Mouse (Mus musculus): Measurements from ENCODE around the gene Olfr368. TPM values are rescaled to one million over a fixed set of nuclear protein-coding genes. Genes with fewer than 3 reads are reported as not detected.
A peak's percentile ranks its signal among the peaks of the same experiment; 100 is the strongest.

Olfr368 gene
- not detected for total RNA-seq (2021)
- long read RNA-seq, experiment 1, result 0 reads
- long read RNA-seq, experiment 2, result 0 reads

DNA sequence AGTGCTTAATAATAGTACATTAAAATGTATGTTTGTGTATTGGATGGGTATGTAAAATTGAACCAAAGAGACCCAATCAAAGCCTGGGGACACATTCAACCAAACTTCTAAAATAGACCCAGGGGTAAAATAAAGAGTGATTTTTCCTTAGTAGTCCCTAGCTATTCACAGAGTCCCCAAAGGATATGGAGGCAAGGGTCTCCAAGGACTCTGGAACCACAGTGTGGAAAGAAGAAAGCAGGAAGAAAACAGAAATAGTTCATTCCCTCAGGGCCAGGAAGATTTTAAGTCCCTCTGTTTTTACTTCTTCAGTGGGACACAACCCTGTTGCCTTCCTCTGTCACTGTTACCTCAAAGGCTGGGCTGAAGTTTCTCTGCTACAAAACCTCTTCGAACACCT is at the start of gene Olfr368:
Gene Olfr368, plus strand, starts transcription at position 301 of the 400 bp plus-strand sequence.
- DNase-seq (ENCODE audit: low spot score in 2 of 2), result no peak

DNA sequence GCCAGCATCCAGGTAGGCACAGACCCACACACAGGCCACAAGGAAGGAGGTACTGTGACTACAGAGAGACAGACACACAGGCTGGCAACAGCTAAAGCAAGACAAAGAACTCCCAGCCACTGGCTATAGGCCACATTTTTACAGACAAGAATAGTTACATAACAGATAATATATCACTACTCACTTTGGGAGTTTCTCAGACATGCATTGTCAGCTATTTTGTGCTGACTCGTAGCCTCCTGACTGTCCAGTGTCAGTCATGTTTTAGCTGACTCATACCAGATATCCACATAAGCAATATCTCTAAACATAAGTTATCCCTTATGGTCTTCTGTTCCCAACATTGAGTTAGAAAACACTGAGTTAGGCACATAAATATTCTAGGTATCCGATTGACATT is 7.0 kb downstream of the Olfr368 start:
- DNase-seq (ENCODE audit: low spot score in 2 of 2), result no peak

GRCm38 (mm10) chr2:37338497-37339187 is 12.3 kb downstream of the Olfr368 start:
- DNase-seq (ENCODE audit: low spot score in 2 of 2), result no peak

DNA sequence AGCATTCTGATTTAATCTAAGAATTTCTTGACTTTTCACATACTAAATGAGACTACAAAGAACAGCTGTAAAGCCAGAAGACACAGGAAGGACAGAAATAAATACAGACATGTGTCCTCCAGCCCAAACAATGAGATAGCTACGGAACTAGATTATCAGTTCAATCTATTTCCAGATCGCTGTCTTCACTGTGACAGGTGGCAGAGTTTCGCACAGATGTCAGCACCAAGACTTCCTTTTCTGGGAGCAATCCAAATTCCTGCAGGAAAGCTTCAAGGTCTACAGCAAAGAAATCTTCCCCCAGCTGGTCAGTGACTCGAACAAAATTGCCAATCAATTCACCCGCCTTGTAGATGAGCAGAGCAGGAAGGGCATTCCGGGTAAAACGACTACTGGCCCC is 25.4 kb downstream of the Olfr368 start:
- DNase-seq (ENCODE audit: low spot score in 2 of 2), result no peak

- no peak for DNase-seq (ENCODE audit: low spot score in 2 of 2)
Measured at GRCm38 (mm10) chr2:37355571-37355970, 29.3 kb downstream of the Olfr368 start.

DNA sequence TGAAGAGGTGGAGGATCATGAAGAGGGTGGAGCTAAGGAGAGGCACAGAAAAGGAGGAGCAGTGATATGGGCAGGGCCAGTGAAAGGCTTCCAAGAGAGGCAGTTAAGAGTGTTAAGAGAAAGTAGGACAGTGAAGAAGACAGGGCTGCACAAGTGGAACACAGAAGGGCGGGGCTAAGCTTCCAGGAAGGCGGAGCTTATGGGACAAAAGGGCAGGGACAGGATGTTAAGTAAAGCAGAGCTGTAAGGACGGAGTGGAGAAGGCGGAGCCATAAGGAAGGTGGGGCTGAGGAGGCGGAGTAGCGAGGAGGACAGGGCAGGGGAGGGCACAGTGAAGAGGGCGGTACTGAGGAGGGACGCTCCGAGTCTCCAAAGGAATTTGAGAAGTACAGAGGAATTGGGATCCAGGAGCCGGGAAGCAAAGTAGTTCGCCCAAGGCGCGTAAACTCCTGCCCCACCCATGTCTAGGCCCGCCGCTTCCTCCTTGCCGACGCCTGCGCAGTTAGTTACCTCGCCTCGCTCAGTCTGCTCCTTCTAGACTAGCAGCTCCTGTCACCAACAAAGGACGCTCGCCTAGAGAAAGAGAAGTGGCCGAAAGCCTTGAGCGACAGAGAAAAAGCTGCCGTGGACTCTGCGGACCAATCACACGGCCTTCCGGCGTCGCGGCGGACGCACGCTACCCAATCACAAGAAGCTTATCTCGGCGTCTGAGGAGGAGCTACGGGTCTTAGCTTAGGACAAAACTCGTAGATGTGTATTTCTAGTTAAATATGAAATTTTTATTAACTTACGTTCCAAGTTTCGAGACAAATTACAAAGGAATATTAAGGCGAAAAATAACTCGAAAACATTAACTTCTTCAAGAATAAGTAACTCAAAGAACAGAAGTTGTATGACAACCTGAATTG is 32.6 kb downstream of the Olfr368 start, which contains the start of gene Pdcl:
Gene Pdcl, minus strand, starts transcription at position 700 of the 908 bp plus-strand sequence.
- peak; percentile 53 to 77 for DNase-seq (ENCODE audit: low spot score in 2 of 2)

DNA sequence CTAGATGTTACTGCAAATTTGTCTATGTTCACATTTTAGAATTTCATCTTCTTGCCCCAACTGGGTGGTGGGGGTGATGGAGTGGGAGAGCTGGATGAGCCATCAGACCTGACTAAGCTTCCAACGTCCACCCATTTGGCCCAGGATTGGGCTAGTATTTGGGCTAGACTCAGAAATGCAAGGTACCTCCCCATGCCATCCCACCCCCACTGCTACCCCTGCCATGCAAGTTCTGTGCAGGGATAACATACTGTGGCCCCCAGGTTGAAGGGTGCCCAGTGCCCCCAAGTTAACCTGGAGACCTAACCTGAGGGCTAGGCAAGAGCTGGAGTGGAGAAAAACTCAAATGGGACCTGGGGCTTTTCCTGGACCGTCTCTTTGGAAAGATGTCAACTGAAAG is 33.6 kb downstream of the Olfr368 start:
- no peak for DNase-seq (ENCODE audit: low spot score in 2 of 2)

DNA sequence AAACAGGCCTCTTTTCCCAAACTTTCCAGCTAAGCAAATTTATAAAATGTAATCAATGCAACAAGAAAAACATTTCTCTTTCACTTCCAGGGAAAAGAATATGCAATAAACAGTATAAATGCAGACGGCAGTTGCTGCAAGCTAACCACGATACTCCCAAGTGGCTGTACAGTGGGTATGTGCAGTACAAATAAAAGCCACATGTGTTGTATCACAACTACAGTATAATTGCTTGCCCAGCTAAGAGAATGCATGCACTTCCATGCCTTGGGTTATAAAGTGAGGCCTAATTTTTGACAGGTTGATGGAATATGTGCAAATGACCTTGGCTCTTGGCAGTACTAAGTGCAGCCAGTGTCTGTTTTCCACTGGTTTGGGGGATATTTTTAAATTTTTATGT is 44.3 kb downstream of the Olfr368 start:
- DNase-seq (ENCODE audit: low spot score in 2 of 2), result no peak

- DNase-seq (ENCODE audit: low spot score in 2 of 2), result no peak
Measured at GRCm38 (mm10) chr2:37376018-37376417, 49.7 kb downstream of the Olfr368 start.

DNA sequence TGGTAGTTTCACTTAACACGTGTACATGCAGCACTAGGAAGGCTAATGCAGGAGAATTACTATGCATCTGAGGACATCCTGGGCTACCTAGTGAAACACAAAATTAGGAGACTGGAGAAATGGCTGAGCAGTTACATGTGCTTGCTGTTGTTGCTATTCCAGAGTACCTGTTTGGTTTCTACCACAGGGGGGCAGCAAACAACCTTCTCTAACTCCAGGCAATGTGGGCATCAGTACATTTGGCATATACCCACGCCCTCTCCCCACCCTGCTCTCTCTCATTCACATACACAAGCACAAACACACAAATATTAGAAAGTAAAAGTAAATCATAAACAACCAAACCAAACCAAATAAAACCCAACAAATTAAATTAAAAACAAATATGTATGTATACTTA is 53.9 kb downstream of the Olfr368 start:
- peak; percentile 9 to 17 for DNase-seq (ENCODE audit: low spot score in 2 of 2)

Other genes with a start within 250 kb of the Olfr368 start
- gene Olfr361, start 237.2 kb upstream of the Olfr368 start, total RNA-seq (2021), result not detected
- not detected for gene Olfr362, start 208.6 kb upstream of the Olfr368 start, total RNA-seq (2021)
- gene Olfr364-ps1, start 187.2 kb upstream of the Olfr368 start, total RNA-seq (2021), result not detected
- gene Olfr365, start 138.3 kb upstream of the Olfr368 start, total RNA-seq (2021), result under 1 TPM in 1 of 2 experiments, not detected in 1; 0.06 TPM
- not detected for gene Olfr366, start 114.9 kb upstream of the Olfr368 start, total RNA-seq (2021)
- 10 to 100 TPM; 51.6 to 58.8 TPM for gene Pdcl, start 32.8 kb downstream of the Olfr368 start, total RNA-seq (2021)
- 10 to 100 TPM; 49.3 to 51.6 TPM for gene Rc3h2, start 96.4 kb downstream of the Olfr368 start, total RNA-seq (2021)
- gene Zbtb26, start 116.6 kb downstream of the Olfr368 start, total RNA-seq (2021), result 10 to 100 TPM; 12.2 to 15.1 TPM
- 10 to 100 TPM; 16.9 to 17.1 TPM for gene Zbtb6, start 116.7 kb downstream of the Olfr368 start, total RNA-seq (2021)
- 10 to 100 TPM; 71.1 TPM for gene Rabgap1, start 116.8 kb downstream of the Olfr368 start, total RNA-seq (2021)
- 1 to 10 TPM; 2.4 to 2.5 TPM for gene Gpr21, start 189.8 kb downstream of the Olfr368 start, total RNA-seq (2021)

All from adrenal gland, postnatal 4 days (tissue).